Mouse (Mus musculus) MEL (cell line): ENCODE data around the gene Tapt1.

ENCODE experiments used
- CTCF ChIP-seq, 3 experiments: IDR thresholded peaks in 2 of 3; conservative IDR thresholded peaks in 1 of 3; 2 replicates each; pipeline ENCODE4 v1.5.1; 2011 to 2012; ENCODE audit warnings: low read length in 3 of 3, low read depth in 2 of 3, mild to moderate bottlenecking in 2 of 3, improper control_type of control experiment in 1 of 3, inconsistent platforms in 1 of 3, mixed read lengths in 1 of 3, moderate library complexity in 1 of 3; ENCODE audit not compliant: control insufficient read depth in 1 of 3, insufficient read depth in 1 of 3, poor library complexity in 1 of 3, severe bottlenecking in 1 of 3
- E2F4 ChIP-seq: IDR thresholded peaks from 2 replicates; pipeline ENCODE4 v1.6.1; 2011; ENCODE audit warnings: low read depth, low read length, improper control_type of control experiment, borderline replicate concordance
- MAFK ChIP-seq: IDR thresholded peaks from 2 replicates; pipeline ENCODE4 v1.6.1; 2011; ENCODE audit warnings: low read depth, mild to moderate bottlenecking, low read length, improper control_type of control experiment, borderline replicate concordance
- MYC ChIP-seq: IDR thresholded peaks from 2 replicates; pipeline ENCODE4 v1.6.1; 2011; ENCODE audit warnings: low read depth, mild to moderate bottlenecking, low read length, improper control_type of control experiment, moderate library complexity
- POLR2AphosphoS5 ChIP-seq: IDR thresholded peaks from 2 replicates; pipeline ENCODE4 v1.6.1; 2012; ENCODE audit warnings: low read depth, borderline replicate concordance, mild to moderate bottlenecking, inconsistent platforms, low read length, moderate library complexity, mixed read lengths
- TAL1 ChIP-seq: IDR thresholded peaks from 2 replicates; pipeline ENCODE4 v1.6.1; 2012; ENCODE audit warnings: mild to moderate bottlenecking, inconsistent platforms, low read length, moderate library complexity, mixed read lengths
- TBP ChIP-seq: IDR thresholded peaks from 2 replicates; pipeline ENCODE4 v1.8.0; 2011; ENCODE audit warnings: low read depth, low read length, improper control_type of control experiment
- USF1 ChIP-seq: IDR thresholded peaks from 2 replicates; pipeline ENCODE4 v1.6.1; 2014; ENCODE audit warnings: low read depth, mild to moderate bottlenecking, inconsistent platforms, low read length, improper control_type of control experiment, moderate library complexity
- USF2 ChIP-seq, 2 experiments: IDR thresholded peaks; 2 replicates each; pipeline ENCODE4 v1.6.1; 2011 to 2012; ENCODE audit warnings: improper control_type of control experiment in 2 of 2, low read length in 2 of 2, borderline replicate concordance in 1 of 2, inconsistent platforms in 1 of 2, low read depth in 1 of 2, mild to moderate bottlenecking in 1 of 2; ENCODE audit not compliant: insufficient read depth in 1 of 2
- ZKSCAN1 ChIP-seq: IDR thresholded peaks from 2 replicates; pipeline ENCODE4 v1.6.1; 2012; ENCODE audit warnings: low read depth, mild to moderate bottlenecking, inconsistent platforms, low read length, improper control_type of control experiment, moderate library complexity

GRCm38 (mm10) chr5:44187370-44187769 is 39.1 kb downstream of the Tapt1 start:
- TF ChIP-seq USF2 (IDR thresholded peaks at IDR 0.05; ENCODE audit: borderline replicate concordance in 1 of 2, insufficient read depth in 1 of 2, low read depth in 1 of 2, low read length in 2 of 2) (no peak), TBP (no peak), MYC (no peak), CTCF (IDR thresholded peaks at IDR 0.05 in 2 of 3, conservative IDR thresholded peaks at IDR 0.05 in 1 of 3; ENCODE audit: control insufficient read depth in 1 of 3, insufficient read depth in 1 of 3, low read depth in 2 of 3, low read length in 3 of 3, poor library complexity in 1 of 3, severe bottlenecking in 1 of 3) (no peak), TAL1 (no peak), ZKSCAN1 (no peak), MAFK (no peak), POLR2AphosphoS5 (no peak), USF1 (no peak), E2F4 (no peak)
